Mouse (Mus musculus): ENCODE measurements around the gene Ggnbp2. TPM values are rescaled to one million over a fixed set of nuclear protein-coding genes. Genes with fewer than 3 reads are reported as not detected.

Ggnbp2 gene
- 41.7 and 49.8 TPM in 2 replicates for polyA plus RNA-seq (2015; fragmentation: Nextera tagmentation; extraction: Ambion mirVana)

- ATAC-seq (ENCODE audit: extremely low read depth, insufficient number of reproducible peaks, low FRiP score, low TSS enrichment) = peak; percentile 85
- Histone ChIP-seq H3K4me2 (peak within 1 kb of the TSS; percentile 93), H3K36me3 (peaks cover 11% of the 10 kb centered on the region), H3K4me1 (peaks cover 30% of the 10 kb centered on the region), H3K27ac (replicated peaks) (peak within 1 kb of the TSS; percentile 99), H3K4me3 (peak within 1 kb of the TSS; percentile 97), H3K27me3 (replicated peaks) (no peaks in the 10 kb centered on the region), H3K9ac (peak within 1 kb of the TSS; percentile 98), H3K9me3 (no peaks in the 10 kb centered on the region)
- under 1% methylated on average over 48 of the region's 62 CpGs for WGBS
These were observed at the start of gene Ggnbp2 for GRCm38 (mm10) chr11:84870337-84871043. Gene Ggnbp2 (minus strand): TSS chr11:84870817.

- H3K4me2 ChIP-seq = no peak overlapping the region
- H3K4me1 ChIP-seq = peaks cover 15% of the 10 kb centered on the region
- H3K27me3 ChIP-seq (replicated peaks) = no peaks in the 10 kb centered on the region
- no peak for ATAC-seq (ENCODE audit: extremely low read depth, insufficient number of reproducible peaks, low FRiP score, low TSS enrichment)
- no peaks in the 10 kb centered on the region for H3K9me3 ChIP-seq
- no peak overlapping the region for H3K27ac ChIP-seq (replicated peaks)
- WGBS = 58% methylated on average over 7 of the region's 7 CpGs
- no peak overlapping the region for H3K4me3 ChIP-seq
- H3K36me3 ChIP-seq = no peaks in the 10 kb centered on the region
- H3K9ac ChIP-seq = no peak overlapping the region
These were observed 49.3 kb upstream of the Ggnbp2 start for GRCm38 (mm10) chr11:84919951-84920350.

- no peak overlapping the region for H3K9ac ChIP-seq
- no peaks in the 10 kb centered on the region for H3K9me3 ChIP-seq
- H3K4me1 ChIP-seq = peaks cover 20% of the 10 kb centered on the region
- no peak overlapping the region for H3K27ac ChIP-seq (replicated peaks)
- peaks cover 4% of the 10 kb centered on the region; the same call in 1 of the 2 replicates for H3K36me3 ChIP-seq
- no peak overlapping the region for H3K4me3 ChIP-seq
- H3K4me2 ChIP-seq = no peak overlapping the region
- WGBS = 39% methylated on average over 3 of the region's 3 CpGs
- no peaks in the 10 kb centered on the region for H3K27me3 ChIP-seq (replicated peaks)
- ATAC-seq (ENCODE audit: extremely low read depth, insufficient number of reproducible peaks, low FRiP score, low TSS enrichment) = no peak
These were observed 48.7 kb upstream of the Ggnbp2 start for GRCm38 (mm10) chr11:84919276-84919675.

GRCm38 (mm10) chr11:84918425-84918824 is 47.8 kb upstream of the Ggnbp2 start:
- Histone ChIP-seq H3K4me1 (peaks cover 20% of the 10 kb centered on the region), H3K27ac (replicated peaks) (no peak overlapping the region), H3K9ac (0 out of 2 replicates have a peak overlapping the region, but pooled peaks have one; percentile 21), H3K4me2 (peak overlapping the region; percentile 53), H3K4me3 (0 out of 2 replicates have a peak overlapping the region, but pooled peaks have one; percentile 13), H3K27me3 (replicated peaks) (no peaks in the 10 kb centered on the region), H3K9me3 (no peaks in the 10 kb centered on the region), H3K36me3 (peaks cover 11% of the 10 kb centered on the region)
- 4% methylated on average over 16 of the region's 16 CpGs for WGBS
- no peak for ATAC-seq (ENCODE audit: extremely low read depth, insufficient number of reproducible peaks, low FRiP score, low TSS enrichment)

- peaks cover 20% of the 10 kb centered on the region for H3K4me1 ChIP-seq
- peak overlapping the region; percentile 94 for H3K4me3 ChIP-seq
- H3K9ac ChIP-seq = peak overlapping the region; percentile 94
- WGBS = 49% methylated on average over 7 of the region's 7 CpGs
- peaks cover 28% of the 10 kb centered on the region for H3K36me3 ChIP-seq
- no peak for ATAC-seq (ENCODE audit: extremely low read depth, insufficient number of reproducible peaks, low FRiP score, low TSS enrichment)
- no peaks in the 10 kb centered on the region for H3K9me3 ChIP-seq
- no peaks in the 10 kb centered on the region for H3K27me3 ChIP-seq (replicated peaks)
- H3K27ac ChIP-seq (replicated peaks) = no peak overlapping the region
- H3K4me2 ChIP-seq = peak overlapping the region; percentile 92
These were observed 46.2 kb upstream of the Ggnbp2 start for GRCm38 (mm10) chr11:84916703-84917300.

- H3K4me3 ChIP-seq = peak within 1 kb of the TSS; percentile 94
- H3K36me3 ChIP-seq = peaks cover 34% of the 10 kb centered on the region
- no peaks in the 10 kb centered on the region for H3K27me3 ChIP-seq (replicated peaks)
- 0 out of 2 replicates have a peak within 1 kb of the TSS, but pooled peaks have one; percentile 32 for H3K27ac ChIP-seq (replicated peaks)
- H3K4me2 ChIP-seq = peak within 1 kb of the TSS; percentile 92
- peak; percentile 73; the same call in 1 of the 2 replicates for ATAC-seq (ENCODE audit: extremely low read depth, insufficient number of reproducible peaks, low FRiP score, low TSS enrichment)
- WGBS = 3% methylated on average over 34 of the region's 34 CpGs
- H3K9ac ChIP-seq = peak within 1 kb of the TSS; percentile 94
- H3K9me3 ChIP-seq = no peaks in the 10 kb centered on the region
- H3K4me1 ChIP-seq = peaks cover 20% of the 10 kb centered on the region
These were observed 45.6 kb upstream of the Ggnbp2 start, which contains the start of gene Znhit3 for GRCm38 (mm10) chr11:84916053-84916702. Gene Znhit3 (minus strand): TSS chr11:84916366.

- no peak for ATAC-seq (ENCODE audit: extremely low read depth, insufficient number of reproducible peaks, low FRiP score, low TSS enrichment)
- Histone ChIP-seq H3K4me1 (peaks cover 20% of the 10 kb centered on the region), H3K9me3 (no peaks in the 10 kb centered on the region), H3K36me3 (peaks cover 48% of the 10 kb centered on the region), H3K27me3 (replicated peaks) (no peaks in the 10 kb centered on the region), H3K27ac (replicated peaks) (no peak overlapping the region), H3K4me3 (peak overlapping the region; percentile 94; the same call in 1 of the 2 replicates), H3K4me2 (0 out of 2 replicates have a peak overlapping the region, but pooled peaks have one; percentile 92), H3K9ac (no peak overlapping the region)
- WGBS = 75% methylated on average over 5 of the region's 5 CpGs
These were observed 44.1 kb upstream of the Ggnbp2 start for GRCm38 (mm10) chr11:84914673-84915072.

GRCm38 (mm10) chr11:84910411-84910810 is 39.8 kb upstream of the Ggnbp2 start:
- ATAC-seq (ENCODE audit: extremely low read depth, insufficient number of reproducible peaks, low FRiP score, low TSS enrichment) = no peak
- Histone ChIP-seq H3K4me2 (no peak overlapping the region), H3K9ac (no peak overlapping the region), H3K36me3 (peaks cover 90% of the 10 kb centered on the region), H3K9me3 (no peaks in the 10 kb centered on the region), H3K4me3 (no peak overlapping the region), H3K27ac (replicated peaks) (no peak overlapping the region), H3K4me1 (peaks cover 10% of the 10 kb centered on the region), H3K27me3 (replicated peaks) (no peaks in the 10 kb centered on the region)
- 87% methylated on average over 4 of the region's 4 CpGs for WGBS

GRCm38 (mm10) chr11:84908480-84908879 is 37.9 kb upstream of the Ggnbp2 start:
- Histone ChIP-seq H3K4me3 (no peak overlapping the region), H3K9ac (no peak overlapping the region), H3K36me3 (peaks cover 99% of the 10 kb centered on the region), H3K4me1 (no peaks in the 10 kb centered on the region), H3K27ac (replicated peaks) (no peak overlapping the region), H3K4me2 (no peak overlapping the region), H3K9me3 (no peaks in the 10 kb centered on the region), H3K27me3 (replicated peaks) (no peaks in the 10 kb centered on the region)
- ATAC-seq (ENCODE audit: extremely low read depth, insufficient number of reproducible peaks, low FRiP score, low TSS enrichment) = no peak
- WGBS = 87% methylated on average over 6 of the region's 6 CpGs

- Histone ChIP-seq H3K36me3 (peaks cover 99% of the 10 kb centered on the region), H3K4me1 (no peaks in the 10 kb centered on the region), H3K9me3 (no peaks in the 10 kb centered on the region), H3K9ac (no peak overlapping the region), H3K27ac (replicated peaks) (no peak overlapping the region), H3K4me3 (no peak overlapping the region), H3K4me2 (no peak overlapping the region), H3K27me3 (replicated peaks) (no peaks in the 10 kb centered on the region)
- 79% methylated on average over 3 of the region's 3 CpGs for WGBS
- ATAC-seq (ENCODE audit: extremely low read depth, insufficient number of reproducible peaks, low FRiP score, low TSS enrichment) = no peak
These were observed 36.5 kb upstream of the Ggnbp2 start for GRCm38 (mm10) chr11:84907081-84907480.

GRCm38 (mm10) chr11:84904597-84905144 is 34.1 kb upstream of the Ggnbp2 start:
- Histone ChIP-seq H3K9me3 (no peaks in the 10 kb centered on the region), H3K4me1 (no peaks in the 10 kb centered on the region), H3K4me2 (no peak overlapping the region), H3K27me3 (replicated peaks) (no peaks in the 10 kb centered on the region), H3K27ac (replicated peaks) (no peak overlapping the region), H3K4me3 (no peak overlapping the region), H3K9ac (no peak overlapping the region), H3K36me3 (peaks cover 100% of the 10 kb centered on the region)
- 72% methylated on average over 9 of the region's 9 CpGs for WGBS
- no peak for ATAC-seq (ENCODE audit: extremely low read depth, insufficient number of reproducible peaks, low FRiP score, low TSS enrichment)
